Mouse (Mus musculus): ENCODE results near the gene Tmem94. TPM values are rescaled to one million over a fixed set of nuclear protein-coding genes. Genes with fewer than 3 reads are reported as not detected.

Gene Tmem94
- total RNA-seq, 4 experiments from 2014 or later = 96.2 to 103 (median 100) TPM

- DNase-seq (ENCODE audit: low spot score) = no peak
These were observed 66.3 kb downstream of the Tmem94 start for GRCm38 (mm10) chr11:115831518-115831917.

- DNase-seq (ENCODE audit: low spot score) = no peak
These were observed 66.8 kb downstream of the Tmem94 start for GRCm38 (mm10) chr11:115832064-115832463.

GRCm38 (mm10) chr11:115832523-115832922 lies 67.3 kb downstream of the Tmem94 start:
- DNase-seq (ENCODE audit: low spot score) = no peak

- DNase-seq (ENCODE audit: low spot score) = no peak
These were observed 67.8 kb downstream of the Tmem94 start for GRCm38 (mm10) chr11:115833021-115833513.

- no peak for DNase-seq (ENCODE audit: low spot score)
These were observed 68.8 kb downstream of the Tmem94 start for GRCm38 (mm10) chr11:115834033-115834432.

GRCm38 (mm10) chr11:115836656-115837395 lies 71.6 kb downstream of the Tmem94 start:
- no peak for DNase-seq (ENCODE audit: low spot score)

GRCm38 (mm10) chr11:115837606-115838345 lies 72.5 kb downstream of the Tmem94 start:
- DNase-seq (ENCODE audit: low spot score) = no peak

- DNase-seq (ENCODE audit: low spot score) = no peak
These were observed 73.7 kb downstream of the Tmem94 start for GRCm38 (mm10) chr11:115838895-115839311.

- DNase-seq (ENCODE audit: low spot score) = no peak
These were observed 74.5 kb downstream of the Tmem94 start for GRCm38 (mm10) chr11:115839732-115840131.

GRCm38 (mm10) chr11:115841044-115841443 lies 75.8 kb downstream of the Tmem94 start:
- no peak for DNase-seq (ENCODE audit: low spot score)

- DNase-seq (ENCODE audit: low spot score) = peak; percentile 65
These were observed 76.8 kb downstream of the Tmem94 start for GRCm38 (mm10) chr11:115841961-115842550.

GRCm38 (mm10) chr11:115843141-115843890 lies 78.1 kb downstream of the Tmem94 start:
- no peak for DNase-seq (ENCODE audit: low spot score)

- no peak for DNase-seq (ENCODE audit: low spot score)
These were observed 78.6 kb downstream of the Tmem94 start for GRCm38 (mm10) chr11:115843891-115844239.

GRCm38 (mm10) chr11:115844240-115844639 lies 79.0 kb downstream of the Tmem94 start:
- no peak for DNase-seq (ENCODE audit: low spot score)

GRCm38 (mm10) chr11:115845819-115846218 lies 80.6 kb downstream of the Tmem94 start:
- no peak for DNase-seq (ENCODE audit: low spot score)

Small RNA genes lying within 50 kb of the gene (microRNA-seq; reads per million reads assigned to microRNA genes)
- 0.84 reads per million for gene Mir5621

Other genes with a start within 250 kb of the Tmem94 start
- 100 to 1,000 TPM; 166 to 179 (median 176) TPM for gene Sumo2, start 229.2 kb upstream of the Tmem94 start, total RNA-seq (2022)
- 10 to 100 TPM; 15.7 to 24.4 (median 19.2) TPM for gene Nup85, start 201.0 kb upstream of the Tmem94 start, total RNA-seq (2022)
- 100 to 1,000 TPM in 1 of 4 experiments, 10 to 100 TPM in 3; 80.5 to 101 (median 85.0) TPM for gene Mrps7, start 161.5 kb upstream of the Tmem94 start, total RNA-seq (2022)
- 10 to 100 TPM; 13.0 to 19.0 (median 15.8) TPM for gene Gga3, start 161.4 kb upstream of the Tmem94 start, total RNA-seq (2022)
- 10 to 100 TPM; 40.8 to 52.0 (median 45.0) TPM for gene Mif4gd, start 152.5 kb upstream of the Tmem94 start, total RNA-seq (2022)
- 10 to 100 TPM; 31.4 to 40.9 (median 34.9) TPM for gene Slc25a19, start 137.1 kb upstream of the Tmem94 start, total RNA-seq (2022)
- 100 to 1,000 TPM in 3 of 4 experiments, 10 to 100 TPM in 1; 93.7 to 126 (median 111) TPM for gene Grb2, start 56.8 kb upstream of the Tmem94 start, total RNA-seq (2022)
- 10 to 100 TPM; 40.3 to 48.2 (median 44.7) TPM for gene Caskin2, start 48.2 kb downstream of the Tmem94 start, total RNA-seq (2022)
- 1 to 10 TPM; 6.9 to 8.8 (median 7.5) TPM for gene Tsen54, start 49.3 kb downstream of the Tmem94 start, total RNA-seq (2022)
- gene Llgl2, start 58.6 kb downstream of the Tmem94 start, total RNA-seq (2022) = 10 to 100 TPM; 15.7 to 31.8 (median 20.3) TPM
- gene Myo15b, start 93.0 kb downstream of the Tmem94 start, total RNA-seq (2022) = under 1 TPM in 1 of 4 experiments, not detected in 3; 0.06 TPM
- gene Smim5, start 134.5 kb downstream of the Tmem94 start, total RNA-seq (2022) = 10 to 100 TPM; 11.0 to 28.2 (median 14.6) TPM
- gene Smim6, start 146.6 kb downstream of the Tmem94 start, total RNA-seq (2022) = not detected
- gene Sap30bp, start 167.8 kb downstream of the Tmem94 start, total RNA-seq (2022) = 10 to 100 TPM; 14.7 to 21.3 (median 16.2) TPM
- 10 to 100 TPM in 1 of 4 experiments, 1 to 10 TPM in 3; 6.8 to 14.7 (median 8.2) TPM for gene Recql5, start 168.0 kb downstream of the Tmem94 start, total RNA-seq (2022)
- gene Itgb4, start 209.3 kb downstream of the Tmem94 start, total RNA-seq (2022) = 1 to 10 TPM; 2.3 to 3.1 (median 3.0) TPM
- gene Galk1, start 247.3 kb downstream of the Tmem94 start, total RNA-seq (2022) = 10 to 100 TPM; 12.5 to 16.0 (median 15.0) TPM

All from heart, adult 8-10 months (tissue).